ENCODE assay signal across 17 mouse cellular contexts in the genomic region with DNA sequence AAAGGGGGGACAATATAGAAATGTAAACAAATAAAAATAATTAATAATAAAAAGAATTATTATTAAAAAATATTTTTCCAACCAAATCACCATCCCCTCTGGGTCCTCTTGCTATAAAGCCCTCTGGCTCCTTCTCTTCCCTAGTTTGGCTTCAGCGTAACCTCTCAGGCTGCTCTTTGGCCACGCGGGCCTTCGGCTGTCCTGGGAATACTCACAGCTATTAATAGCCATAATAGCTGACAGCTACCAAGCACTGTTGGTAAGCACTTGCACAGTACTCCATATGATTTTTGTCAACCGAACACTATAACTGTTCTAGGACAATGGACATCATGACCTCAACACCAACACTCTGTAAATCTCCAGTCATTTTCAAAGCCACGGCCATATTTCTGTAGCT. TPM values are rescaled to one million over a fixed set of nuclear protein-coding genes. Genes with fewer than 3 reads are reported as not detected.
DNase-seq lines count a peak whose midpoint lies in the region; ATAC-seq and TF ChIP-seq lines count a peak whose summit lies in the region.
"Had no signal": no experiment of that assay in that cellular context is flagged by ENCODE, and none has a peak within 500 bp of the region (broad histone marks: within the 10 kb centered on the region; RNA-seq: fewer than 3 reads in every experiment).

No protein-coding gene starts in this region.

- DNase-seq in gastrocnemius, adult 18-20 months (ENCODE audit: low spot score): peak; percentile 24
- DNase-seq in gastrocnemius, postnatal 25 days: no peak
- peak; percentile 39 for DNase-seq in kidney, postnatal 0 days (ENCODE audit: low spot score)
- no peak for DNase-seq in kidney, adult 8-10 months
- DNase-seq in heart, postnatal 4 days: peak; percentile 29
- DNase-seq in frontal cortex, postnatal 25 days (ENCODE audit: low spot score in 2 of 2): no peak
- DNase-seq: cerebellum, adult 11-12 months; right cerebral cortex, postnatal 4 days; thymus, postnatal 36 days had no signal

- no peak for TF ChIP-seq CTCF in kidney, postnatal 0 days (IDR thresholded peaks at IDR 0.05; ENCODE audit: low read depth)

- H3K27me3 ChIP-seq in kidney, postnatal 0 days (ENCODE audit: insufficient read depth, low read length): no peaks in the 10 kb centered on the region
- no peaks in the 10 kb centered on the region for H3K27me3 ChIP-seq in heart, embryonic 11.5 days (ENCODE audit: control insufficient read depth, insufficient read depth, low read length)
- H3K27me3 ChIP-seq: CH12.LX; forebrain, embryonic 13.5 days; liver, embryonic 15.5 days; midbrain, embryonic 13.5 days had no signal

- no peak overlapping the region for H3K27ac ChIP-seq in kidney, postnatal 0 days
- no peak overlapping the region for H3K27ac ChIP-seq in heart, embryonic 11.5 days (ENCODE audit: low read depth, low read length)
- H3K27ac ChIP-seq: embryonic facial prominence, embryonic 10.5 days; forebrain, embryonic 13.5 days; heart, adult 2 months; hindbrain, postnatal 0 days; liver, embryonic 15.5 days; midbrain, embryonic 13.5 days had no signal

- no peaks in the 10 kb centered on the region for H3K9me3 ChIP-seq in kidney, postnatal 0 days (replicated peaks; ENCODE audit: low read length)
- H3K9me3 ChIP-seq in heart, embryonic 11.5 days (replicated peaks; ENCODE audit: control insufficient read depth, low read length): no peaks in the 10 kb centered on the region
- H3K9me3 ChIP-seq: embryonic facial prominence, embryonic 10.5 days; forebrain, embryonic 13.5 days; liver, embryonic 15.5 days; midbrain, embryonic 13.5 days had no signal

- WGBS in kidney, postnatal 0 days: 62% methylated on average over 6 of the region's 6 CpGs
- WGBS in heart, embryonic 11.5 days (ENCODE audit: insufficient replicate concordance): 57% methylated on average over 6 of the region's 6 CpGs

- H3K9ac ChIP-seq in kidney, postnatal 0 days (ENCODE audit: low read depth, low read length): no peak overlapping the region
- H3K9ac ChIP-seq in heart, embryonic 11.5 days (ENCODE audit: low read depth, low read length): no peak overlapping the region
- H3K9ac ChIP-seq: forebrain, embryonic 13.5 days; liver, embryonic 15.5 days; midbrain, embryonic 13.5 days had no signal

- peaks cover 8% of the 10 kb centered on the region for H3K36me3 ChIP-seq in kidney, postnatal 0 days (ENCODE audit: insufficient read depth, low read length)
- H3K36me3 ChIP-seq in heart, embryonic 11.5 days (ENCODE audit: control insufficient read depth, insufficient read depth, low read length): peaks cover 6% of the 10 kb centered on the region

- H3K4me2 ChIP-seq in kidney, postnatal 0 days (ENCODE audit: low read length): no peak overlapping the region
- no peak overlapping the region for H3K4me2 ChIP-seq in heart, embryonic 11.5 days
- H3K4me2 ChIP-seq: forebrain, embryonic 13.5 days; liver, embryonic 15.5 days; midbrain, embryonic 13.5 days had no signal

- no peak for ATAC-seq in kidney, postnatal 0 days (replicated peaks; ENCODE audit: low FRiP score, low read depth)
- ATAC-seq in heart, embryonic 11.5 days (replicated peaks; ENCODE audit: insufficient number of reproducible peaks, low FRiP score, low TSS enrichment): 0 out of 2 replicates have a peak, but pooled peaks have one; percentile 18
- ATAC-seq: forebrain, embryonic 13.5 days; hindbrain, postnatal 0 days; midbrain, embryonic 13.5 days had no signal

- no peaks in the 10 kb centered on the region for H3K4me1 ChIP-seq in kidney, postnatal 0 days (replicated peaks; ENCODE audit: insufficient read depth, low read length)
- H3K4me1 ChIP-seq in heart, embryonic 11.5 days (ENCODE audit: control insufficient read depth, insufficient read depth, low read length): no peaks in the 10 kb centered on the region
- H3K4me1 ChIP-seq: embryonic facial prominence, embryonic 10.5 days; liver, embryonic 15.5 days had no signal

- no peak overlapping the region for H3K4me3 ChIP-seq in kidney, postnatal 0 days (replicated peaks; ENCODE audit: low read depth, low read length)
- H3K4me3 ChIP-seq in heart, embryonic 11.5 days (ENCODE audit: low read depth, low read length): no peak overlapping the region
- H3K4me3 ChIP-seq: embryonic facial prominence, embryonic 10.5 days; forebrain, embryonic 13.5 days; heart, adult 2 months; liver, embryonic 15.5 days; midbrain, embryonic 13.5 days had no signal

RNA-seq across cellular contexts. Expression of a gene that starts 35.5 kb away (rescaled TPM):
- not detected for total RNA-seq in gastrocnemius, adult 18-20 months (2021)
- total RNA-seq in gastrocnemius, postnatal 25 days (2021): not detected
- polyA plus RNA-seq in kidney, postnatal 0 days (2015; fragmentation: Nextera tagmentation; extraction: Ambion mirVana): 0.30 and 0.77 TPM in 2 replicates
- polyA plus RNA-seq in heart, embryonic 11.5 days (2014; fragmentation: Nextera tagmentation; extraction: Ambion mirVana): 0.11 and 0.34 TPM in 2 replicates
- total RNA-seq in heart, postnatal 4 days (2021): under 1 TPM; 0.47 to 0.55 TPM
- total RNA-seq: CH12.LX had no signal

Comparison
In these comparisons a context has a peak if more than half of its experiments do, and no peak if none do; other contexts are left out.
1. DNase-seq: peak in gastrocnemius, adult 18-20 months (single experiment), kidney, postnatal 0 days (single experiment) and heart, postnatal 4 days (single experiment); none in gastrocnemius, postnatal 25 days (single experiment), kidney, adult 8-10 months (0 of 2) and frontal cortex, postnatal 25 days (0 of 2).